Mouse (Mus musculus): ENCODE data around the gene Itga11. TPM values are rescaled to one million over a fixed set of nuclear protein-coding genes. Genes with fewer than 3 reads are reported as not detected.

Itga11 gene
- total and polyA plus RNA-seq, 2 experiments from 2014 or later: 0.50 to 2.1 TPM

DNA sequence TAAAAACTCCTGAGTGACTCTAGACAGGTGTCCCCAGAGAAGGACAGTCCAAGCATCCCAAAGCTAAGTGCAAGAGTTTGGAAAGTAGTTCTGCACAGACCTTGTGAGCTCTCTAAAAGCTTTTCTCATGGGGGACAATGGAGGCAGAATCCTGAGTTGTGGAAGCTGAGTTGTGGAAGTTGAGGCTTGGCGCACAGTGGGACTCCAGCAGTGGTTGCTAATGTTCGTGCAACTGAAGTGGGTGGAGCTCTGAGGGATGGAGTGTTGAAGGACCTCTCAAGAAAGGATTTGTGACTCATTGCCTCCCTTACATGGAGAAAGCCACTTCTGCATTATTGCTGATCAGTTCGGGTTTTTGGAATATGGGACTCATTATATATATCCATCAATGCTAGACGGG is 1.8 kb downstream of the Itga11 start:
- no peak overlapping the region for H3K4me3 ChIP-seq (ENCODE audit: low read length)
- TF ChIP-seq CTCF (IDR thresholded peaks at IDR 0.05; ENCODE audit: low read depth): no peak
- H3K36me3 ChIP-seq (ENCODE audit: insufficient read depth, low read length): no peaks in the 10 kb centered on the region
- WGBS: 71% methylated on average over 4 of the region's 4 CpGs
- H3K27me3 ChIP-seq (ENCODE audit: insufficient read depth, low read length): peaks cover 14% of the 10 kb centered on the region
- no peak overlapping the region for H3K4me2 ChIP-seq (ENCODE audit: low read depth, low read length)
- no peak overlapping the region for H3K9ac ChIP-seq (replicated peaks; ENCODE audit: low read length)
- peaks cover 8% of the 10 kb centered on the region for H3K4me1 ChIP-seq (ENCODE audit: insufficient read depth, low read length)
- no peaks in the 10 kb centered on the region for H3K9me3 ChIP-seq (ENCODE audit: low read length)
- no peak overlapping the region for H3K27ac ChIP-seq
- no peak for DNase-seq (ENCODE audit: low spot score)
- no peak for ATAC-seq

DNA sequence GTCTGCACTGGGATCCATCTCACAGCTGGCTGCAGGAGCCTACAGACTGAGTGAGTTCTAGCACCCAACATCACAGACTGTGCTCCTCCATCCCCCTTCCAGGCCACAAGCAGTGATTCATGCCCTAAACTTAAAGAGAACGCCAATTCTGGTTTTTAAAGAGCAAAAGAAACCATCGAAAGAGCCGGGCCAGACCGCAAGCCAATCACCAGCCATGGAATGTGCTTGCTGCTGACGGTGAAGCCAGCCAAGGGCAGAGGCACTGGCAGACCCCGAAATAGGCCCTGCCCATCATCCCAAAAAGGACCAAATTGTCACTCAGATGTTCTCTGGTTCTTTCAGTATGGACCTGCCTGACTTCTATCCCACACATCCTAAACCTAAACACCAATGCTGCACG is 6.7 kb downstream of the Itga11 start:
- Histone ChIP-seq H3K27me3 (ENCODE audit: insufficient read depth, low read length) (peaks cover 7% of the 10 kb centered on the region), H3K4me1 (ENCODE audit: insufficient read depth, low read length) (no peaks in the 10 kb centered on the region), H3K4me2 (ENCODE audit: low read depth, low read length) (no peak overlapping the region), H3K4me3 (ENCODE audit: low read length) (no peak overlapping the region), H3K9ac (replicated peaks; ENCODE audit: low read length) (no peak overlapping the region), H3K27ac (no peak overlapping the region), H3K36me3 (ENCODE audit: insufficient read depth, low read length) (no peaks in the 10 kb centered on the region), H3K9me3 (ENCODE audit: low read length) (no peaks in the 10 kb centered on the region)
- 82% methylated on average over 7 of the region's 7 CpGs for WGBS
- ATAC-seq (no peak), DNase-seq (ENCODE audit: low spot score) (no peak)
- TF ChIP-seq CTCF (IDR thresholded peaks at IDR 0.05; ENCODE audit: low read depth): no peak

GRCm38 (mm10) chr9:62689748-62690147 is 12.1 kb downstream of the Itga11 start:
- no peaks in the 10 kb centered on the region for H3K27me3 ChIP-seq (ENCODE audit: insufficient read depth, low read length)
- H3K4me1 ChIP-seq (ENCODE audit: insufficient read depth, low read length): no peaks in the 10 kb centered on the region
- TF ChIP-seq CTCF (IDR thresholded peaks at IDR 0.05; ENCODE audit: low read depth): no peak
- H3K36me3 ChIP-seq (ENCODE audit: insufficient read depth, low read length): no peaks in the 10 kb centered on the region
- WGBS: 94% methylated on average over 10 of the region's 10 CpGs
- no peak overlapping the region for H3K9ac ChIP-seq (replicated peaks; ENCODE audit: low read length)
- no peak overlapping the region for H3K4me3 ChIP-seq (ENCODE audit: low read length)
- DNase-seq (ENCODE audit: low spot score) (no peak), ATAC-seq (no peak)
- H3K9me3 ChIP-seq (ENCODE audit: low read length): no peaks in the 10 kb centered on the region
- no peak overlapping the region for H3K27ac ChIP-seq
- no peak overlapping the region for H3K4me2 ChIP-seq (ENCODE audit: low read depth, low read length)

DNA sequence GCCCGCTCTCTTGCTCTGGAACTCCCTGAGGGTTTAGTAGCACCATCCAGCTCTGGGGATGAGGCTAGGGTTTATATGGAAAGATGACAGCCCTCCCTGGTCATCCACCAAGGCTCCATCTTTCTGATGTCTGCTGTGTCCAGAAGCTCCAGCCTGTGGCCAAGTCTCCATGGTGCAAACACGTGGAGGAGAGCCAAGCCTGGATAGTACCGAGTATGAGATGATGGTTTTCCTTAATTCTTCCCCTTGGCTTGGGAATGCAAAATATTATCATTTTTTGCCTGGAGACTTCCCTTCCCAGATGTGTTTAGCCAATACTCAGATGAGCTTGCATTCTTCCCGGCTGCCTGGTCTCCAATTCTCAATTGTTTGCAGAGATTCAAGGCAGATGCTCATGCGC is 16.4 kb downstream of the Itga11 start:
- no peak for TF ChIP-seq CTCF (IDR thresholded peaks at IDR 0.05; ENCODE audit: low read depth)
- Histone ChIP-seq H3K36me3 (ENCODE audit: insufficient read depth, low read length) (no peaks in the 10 kb centered on the region), H3K27ac (no peak overlapping the region), H3K4me3 (ENCODE audit: low read length) (no peak overlapping the region), H3K9me3 (ENCODE audit: low read length) (no peaks in the 10 kb centered on the region), H3K4me2 (ENCODE audit: low read depth, low read length) (no peak overlapping the region), H3K4me1 (ENCODE audit: insufficient read depth, low read length) (no peaks in the 10 kb centered on the region), H3K9ac (replicated peaks; ENCODE audit: low read length) (no peak overlapping the region), H3K27me3 (ENCODE audit: insufficient read depth, low read length) (no peaks in the 10 kb centered on the region)
- 80% methylated on average over 5 of the region's 5 CpGs for WGBS
- DNase-seq (ENCODE audit: low spot score): no peak
- no peak for ATAC-seq

DNA sequence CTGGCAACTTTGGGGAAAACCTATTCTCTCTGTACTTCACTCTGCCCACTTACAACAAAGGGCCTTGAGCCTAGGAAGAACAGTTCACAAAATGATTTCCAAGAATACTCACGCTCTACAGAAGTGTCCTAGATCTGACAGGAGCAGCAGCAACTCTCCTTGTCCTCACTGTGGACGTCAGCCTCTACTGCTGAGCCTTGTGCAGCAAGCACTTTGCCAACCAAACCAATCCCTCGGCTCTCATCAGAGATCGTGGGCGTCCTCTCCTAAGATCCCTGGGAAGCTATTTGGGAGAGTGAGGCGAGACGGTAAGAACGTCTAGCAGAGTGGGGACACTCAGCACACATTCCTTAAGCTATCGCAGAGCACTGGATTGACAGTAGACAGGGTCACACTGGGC is 17.6 kb downstream of the Itga11 start:
- DNase-seq (ENCODE audit: low spot score): no peak
- Histone ChIP-seq H3K9me3 (ENCODE audit: low read length) (no peaks in the 10 kb centered on the region), H3K27ac (no peak overlapping the region), H3K36me3 (ENCODE audit: insufficient read depth, low read length) (no peaks in the 10 kb centered on the region), H3K4me1 (ENCODE audit: insufficient read depth, low read length) (no peaks in the 10 kb centered on the region), H3K4me3 (ENCODE audit: low read length) (no peak overlapping the region), H3K27me3 (ENCODE audit: insufficient read depth, low read length) (no peaks in the 10 kb centered on the region), H3K4me2 (ENCODE audit: low read depth, low read length) (no peak overlapping the region), H3K9ac (replicated peaks; ENCODE audit: low read length) (no peak overlapping the region)
- TF ChIP-seq CTCF (IDR thresholded peaks at IDR 0.05; ENCODE audit: low read depth): no peak
- ATAC-seq: no peak
- WGBS: 82% methylated on average over 9 of the region's 9 CpGs

DNA sequence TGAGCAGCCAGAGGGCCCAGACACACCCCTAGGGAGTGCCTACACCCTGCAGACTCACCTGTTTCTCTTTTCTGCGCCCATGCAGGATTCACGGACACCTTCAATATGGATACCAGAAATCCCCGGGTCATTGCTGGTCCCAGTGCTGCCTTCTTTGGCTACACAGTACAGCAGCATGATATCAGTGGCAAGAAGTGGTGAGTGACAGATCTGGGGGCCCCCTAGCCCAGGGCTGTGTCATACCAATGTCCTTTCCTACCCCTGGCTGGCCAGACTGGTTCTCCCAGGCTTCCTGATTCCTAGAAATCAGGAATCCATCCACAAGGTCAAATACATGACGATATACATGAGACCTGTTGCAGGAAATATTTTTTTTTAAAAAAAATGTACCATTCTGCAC is 19.2 kb downstream of the Itga11 start:
- 97% methylated on average over 4 of the region's 4 CpGs for WGBS
- Histone ChIP-seq H3K27ac (no peak overlapping the region), H3K4me2 (ENCODE audit: low read depth, low read length) (no peak overlapping the region), H3K27me3 (ENCODE audit: insufficient read depth, low read length) (no peaks in the 10 kb centered on the region), H3K4me3 (ENCODE audit: low read length) (no peak overlapping the region), H3K9me3 (ENCODE audit: low read length) (no peaks in the 10 kb centered on the region), H3K4me1 (ENCODE audit: insufficient read depth, low read length) (no peaks in the 10 kb centered on the region), H3K9ac (replicated peaks; ENCODE audit: low read length) (no peak overlapping the region), H3K36me3 (ENCODE audit: insufficient read depth, low read length) (no peaks in the 10 kb centered on the region)
- TF ChIP-seq CTCF (IDR thresholded peaks at IDR 0.05; ENCODE audit: low read depth): no peak
- no peak for DNase-seq (ENCODE audit: low spot score)
- no peak for ATAC-seq

DNA sequence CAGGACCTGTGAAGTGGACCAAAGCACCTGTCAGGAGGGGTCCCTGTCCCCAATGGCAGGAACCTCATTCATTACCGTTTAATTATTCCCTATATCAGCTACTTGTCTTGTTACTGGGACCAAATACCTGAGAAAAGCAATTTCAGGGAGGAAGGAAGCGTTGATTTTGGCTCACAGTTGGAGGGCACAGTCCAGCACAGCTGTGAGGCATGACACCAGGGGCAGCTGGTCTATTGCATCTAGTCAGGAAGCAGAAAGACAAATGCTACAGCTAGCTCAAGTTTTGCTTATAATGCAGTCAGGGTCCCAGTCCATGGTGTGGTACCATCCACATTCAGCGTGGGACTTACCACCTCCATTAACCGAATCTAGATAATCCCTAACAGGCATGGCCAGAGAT is 29.6 kb downstream of the Itga11 start:
- no peak for DNase-seq (ENCODE audit: low spot score)
- Histone ChIP-seq H3K36me3 (ENCODE audit: insufficient read depth, low read length) (no peaks in the 10 kb centered on the region), H3K4me3 (ENCODE audit: low read length) (no peak overlapping the region), H3K27ac (no peak overlapping the region), H3K4me1 (ENCODE audit: insufficient read depth, low read length) (peaks cover 5% of the 10 kb centered on the region; the same call in 1 of the 2 replicates), H3K4me2 (ENCODE audit: low read depth, low read length) (no peak overlapping the region), H3K9ac (replicated peaks; ENCODE audit: low read length) (no peak overlapping the region), H3K9me3 (ENCODE audit: low read length) (no peaks in the 10 kb centered on the region), H3K27me3 (ENCODE audit: insufficient read depth, low read length) (no peaks in the 10 kb centered on the region)
- no peak for ATAC-seq
- 78% methylated on average over 4 of the region's 4 CpGs for WGBS
- TF ChIP-seq CTCF (IDR thresholded peaks at IDR 0.05; ENCODE audit: low read depth): no peak

All from hindbrain, postnatal 0 days (tissue).